Mouse (Mus musculus): ENCODE data around the gene Fam155a. TPM values are rescaled to one million over a fixed set of nuclear protein-coding genes. Genes with fewer than 3 reads are reported as not detected.

Fam155a gene
- polyA plus RNA-seq, 1 experiment = not detected

GRCm38 (mm10) chr8:9607086-9607701 is 163.8 kb downstream of the Fam155a start:
- Histone ChIP-seq H3K9me3 (ENCODE audit: control insufficient read depth, low read length) (peaks cover 5% of the 10 kb centered on the region; the same call in 1 of the 2 replicates), H3K4me1 (ENCODE audit: control insufficient read depth) (no peaks in the 10 kb centered on the region), H3K36me3 (ENCODE audit: control insufficient read depth) (no peaks in the 10 kb centered on the region), H3K4me3 (replicated peaks) (no peak overlapping the region), H3K27me3 (ENCODE audit: control insufficient read depth) (no peaks in the 10 kb centered on the region)
- TF ChIP-seq TAL1 (IDR thresholded peaks at IDR 0.05; ENCODE audit: low read length) (no peak), GATA1 (IDR thresholded peaks at IDR 0.05; ENCODE audit: low read length) (no peak)

DNA sequence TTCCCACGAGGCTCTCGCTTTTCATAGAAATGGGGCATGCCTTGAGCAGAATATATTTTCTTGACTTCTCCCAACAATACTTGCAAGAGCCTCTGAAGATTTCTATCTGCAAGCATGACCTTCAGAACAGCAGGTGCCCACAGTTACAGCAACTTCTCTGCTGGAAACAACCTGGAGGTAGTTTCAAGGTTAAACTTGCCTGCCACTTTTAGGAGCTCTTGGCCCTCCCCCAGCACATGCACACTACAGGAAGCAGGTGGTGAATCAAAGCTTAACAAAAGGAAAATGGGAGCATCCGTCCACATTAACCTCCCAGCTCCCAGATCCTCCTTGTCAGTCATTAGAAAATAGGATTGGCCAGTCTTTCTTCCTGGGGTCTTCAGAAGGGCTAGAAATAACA is 175.0 kb downstream of the Fam155a start:
- H3K27me3 ChIP-seq (ENCODE audit: control insufficient read depth) = no peaks in the 10 kb centered on the region
- H3K4me3 ChIP-seq (replicated peaks) = no peak overlapping the region
- peaks cover 2% of the 10 kb centered on the region; the same call in 1 of the 2 replicates for H3K9me3 ChIP-seq (ENCODE audit: control insufficient read depth, low read length)
- TF ChIP-seq GATA1 (IDR thresholded peaks at IDR 0.05; ENCODE audit: low read length) = no peak
- TF ChIP-seq TAL1 (IDR thresholded peaks at IDR 0.05; ENCODE audit: low read length) = no peak
- no peaks in the 10 kb centered on the region for H3K36me3 ChIP-seq (ENCODE audit: control insufficient read depth)
- H3K4me1 ChIP-seq (ENCODE audit: control insufficient read depth) = no peaks in the 10 kb centered on the region

GRCm38 (mm10) chr8:9581836-9582235 is 189.1 kb downstream of the Fam155a start:
- Histone ChIP-seq H3K36me3 (ENCODE audit: control insufficient read depth) (no peaks in the 10 kb centered on the region), H3K4me3 (replicated peaks) (no peak overlapping the region), H3K9me3 (ENCODE audit: control insufficient read depth, low read length) (no peaks in the 10 kb centered on the region), H3K27me3 (ENCODE audit: control insufficient read depth) (no peaks in the 10 kb centered on the region), H3K4me1 (ENCODE audit: control insufficient read depth) (no peaks in the 10 kb centered on the region)
- TF ChIP-seq TAL1 (IDR thresholded peaks at IDR 0.05; ENCODE audit: low read length) (no peak), GATA1 (IDR thresholded peaks at IDR 0.05; ENCODE audit: low read length) (no peak)

DNA sequence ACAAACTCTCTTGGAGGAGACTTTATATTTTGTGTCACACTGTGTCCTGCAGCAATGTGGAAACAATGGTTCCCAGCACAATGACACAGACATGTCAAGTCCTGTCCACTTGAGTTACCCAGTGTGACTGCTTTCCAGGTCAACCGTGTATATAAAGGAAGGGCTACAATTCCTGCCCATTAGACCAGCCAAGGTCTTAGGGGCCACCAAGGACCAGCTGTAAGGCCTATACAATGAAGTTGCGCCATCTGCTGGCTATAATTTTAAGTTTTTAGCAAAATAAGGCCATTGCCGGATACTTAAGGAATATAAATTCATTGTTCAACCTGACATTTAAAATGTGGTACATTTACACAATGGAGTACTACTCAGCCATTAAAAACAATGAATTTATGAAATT is 190.8 kb downstream of the Fam155a start:
- TF ChIP-seq TAL1 (IDR thresholded peaks at IDR 0.05; ENCODE audit: low read length) = no peak
- no peak for TF ChIP-seq GATA1 (IDR thresholded peaks at IDR 0.05; ENCODE audit: low read length)
- H3K27me3 ChIP-seq (ENCODE audit: control insufficient read depth) = no peaks in the 10 kb centered on the region
- H3K4me3 ChIP-seq (replicated peaks) = no peak overlapping the region

DNA sequence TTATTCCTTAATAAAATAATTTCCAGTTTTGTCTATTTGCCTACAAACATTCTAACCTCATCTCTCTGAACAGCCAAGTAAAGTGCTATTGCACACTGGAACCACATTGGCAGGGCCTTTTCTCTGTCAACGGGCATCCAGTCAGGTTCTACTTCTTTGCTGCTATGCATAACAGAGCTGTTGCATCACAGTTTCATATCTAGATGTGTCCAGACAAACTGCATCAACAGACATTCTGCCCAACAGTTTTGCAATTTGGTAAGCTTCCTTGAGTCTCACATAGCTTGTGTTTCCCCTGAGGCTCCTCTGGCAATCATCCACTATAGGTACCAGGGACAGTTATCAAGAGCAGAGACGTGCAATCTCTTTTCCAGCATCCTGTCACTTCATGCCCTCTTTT is 199.0 kb downstream of the Fam155a start:
- Histone ChIP-seq H3K27me3 (ENCODE audit: control insufficient read depth) (no peaks in the 10 kb centered on the region), H3K9me3 (ENCODE audit: control insufficient read depth, low read length) (no peaks in the 10 kb centered on the region; the same call in 1 of the 2 replicates), H3K36me3 (ENCODE audit: control insufficient read depth) (no peaks in the 10 kb centered on the region), H3K4me1 (ENCODE audit: control insufficient read depth) (no peaks in the 10 kb centered on the region), H3K4me3 (replicated peaks) (no peak overlapping the region)
- TF ChIP-seq TAL1 (IDR thresholded peaks at IDR 0.05; ENCODE audit: low read length) (no peak), GATA1 (IDR thresholded peaks at IDR 0.05; ENCODE audit: low read length) (no peak)

More for the DNA sequence above, 190.8 kb downstream of the Fam155a start:
- Histone ChIP-seq H3K4me1 (ENCODE audit: control insufficient read depth) (no peaks in the 10 kb centered on the region), H3K9me3 (ENCODE audit: control insufficient read depth, low read length) (no peaks in the 10 kb centered on the region), H3K36me3 (ENCODE audit: control insufficient read depth) (no peaks in the 10 kb centered on the region)

DNA sequence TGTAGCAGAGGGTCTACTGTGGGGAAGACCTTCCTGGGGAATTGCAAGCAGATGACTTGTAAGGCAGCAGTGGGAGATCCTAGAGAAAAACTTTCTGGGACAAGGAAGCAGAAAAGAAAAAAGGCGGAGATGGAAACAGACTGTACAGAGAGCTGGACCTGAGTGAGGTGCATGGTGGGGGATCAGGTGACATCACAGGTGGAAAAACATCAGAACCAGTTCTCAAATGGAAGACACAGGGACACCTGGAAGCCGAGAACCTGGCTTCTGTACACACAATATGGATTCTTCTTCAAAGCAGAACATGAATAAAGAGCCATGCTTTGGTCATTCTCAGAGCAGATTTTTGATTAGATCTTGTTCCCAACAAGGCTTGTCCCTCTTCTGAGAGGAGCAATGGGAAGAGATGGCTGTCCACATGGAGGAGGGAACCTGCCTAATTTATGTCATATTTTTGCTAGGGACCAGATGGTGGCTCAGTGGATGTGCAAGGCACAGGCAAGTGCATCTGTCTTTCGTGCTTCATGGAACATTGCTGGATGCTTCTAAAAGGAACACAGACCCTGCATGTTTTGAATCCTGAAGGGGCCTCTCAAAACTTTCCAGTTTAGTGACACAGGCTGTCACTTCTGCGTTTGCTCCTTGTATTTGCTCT is 201.3 kb downstream of the Fam155a start:
- H3K9me3 ChIP-seq (ENCODE audit: control insufficient read depth, low read length) = no peaks in the 10 kb centered on the region; the same call in 1 of the 2 replicates
- TF ChIP-seq TAL1 (IDR thresholded peaks at IDR 0.05; ENCODE audit: low read length) (no peak), GATA1 (IDR thresholded peaks at IDR 0.05; ENCODE audit: low read length) (no peak)
- no peaks in the 10 kb centered on the region for H3K36me3 ChIP-seq (ENCODE audit: control insufficient read depth)
- no peak overlapping the region for H3K4me3 ChIP-seq (replicated peaks)
- no peaks in the 10 kb centered on the region for H3K27me3 ChIP-seq (ENCODE audit: control insufficient read depth)
- H3K4me1 ChIP-seq (ENCODE audit: control insufficient read depth) = no peaks in the 10 kb centered on the region

GRCm38 (mm10) chr8:9549199-9549598 is 221.8 kb downstream of the Fam155a start:
- H3K4me3 ChIP-seq (replicated peaks) = no peak overlapping the region
- TF ChIP-seq GATA1 (IDR thresholded peaks at IDR 0.05; ENCODE audit: low read length) (no peak), TAL1 (IDR thresholded peaks at IDR 0.05; ENCODE audit: low read length) (no peak)
- 0 out of 2 replicates have a peak, but pooled peaks cover 2% of the 10 kb centered on the region for H3K9me3 ChIP-seq (ENCODE audit: control insufficient read depth, low read length)
- no peaks in the 10 kb centered on the region for H3K36me3 ChIP-seq (ENCODE audit: control insufficient read depth)
- H3K4me1 ChIP-seq (ENCODE audit: control insufficient read depth) = no peaks in the 10 kb centered on the region
- H3K27me3 ChIP-seq (ENCODE audit: control insufficient read depth) = no peaks in the 10 kb centered on the region

- H3K4me3 ChIP-seq (replicated peaks) = no peak overlapping the region
- no peaks in the 10 kb centered on the region for H3K36me3 ChIP-seq (ENCODE audit: control insufficient read depth)
- no peak for TF ChIP-seq TAL1 (IDR thresholded peaks at IDR 0.05; ENCODE audit: low read length)
- TF ChIP-seq GATA1 (IDR thresholded peaks at IDR 0.05; ENCODE audit: low read length) = no peak
- no peaks in the 10 kb centered on the region for H3K4me1 ChIP-seq (ENCODE audit: control insufficient read depth)
- H3K27me3 ChIP-seq (ENCODE audit: control insufficient read depth) = no peaks in the 10 kb centered on the region
- 0 out of 2 replicates have a peak, but pooled peaks cover 2% of the 10 kb centered on the region for H3K9me3 ChIP-seq (ENCODE audit: control insufficient read depth, low read length)
These were observed 223.4 kb downstream of the Fam155a start for GRCm38 (mm10) chr8:9547558-9547954.

GRCm38 (mm10) chr8:9546919-9547557 is 223.9 kb downstream of the Fam155a start:
- Histone ChIP-seq H3K27me3 (ENCODE audit: control insufficient read depth) (no peaks in the 10 kb centered on the region), H3K9me3 (ENCODE audit: control insufficient read depth, low read length) (0 out of 2 replicates have a peak, but pooled peaks cover 2% of the 10 kb centered on the region), H3K4me1 (ENCODE audit: control insufficient read depth) (no peaks in the 10 kb centered on the region), H3K36me3 (ENCODE audit: control insufficient read depth) (no peaks in the 10 kb centered on the region), H3K4me3 (replicated peaks) (no peak overlapping the region)
- TF ChIP-seq GATA1 (IDR thresholded peaks at IDR 0.05; ENCODE audit: low read length) = no peak
- no peak for TF ChIP-seq TAL1 (IDR thresholded peaks at IDR 0.05; ENCODE audit: low read length)
